Mouse (Mus musculus) brain, embryonic 14.5 days (tissue): ENCODE results near the gene Plpp2.

ENCODE experiments used
- CTCF ChIP-seq: fragments of 200-500 bp; IDR thresholded peaks from 2 replicates; pipeline ENCODE4 v1.5.1; 2012; ENCODE audit warnings: inconsistent platforms, mild to moderate bottlenecking, moderate library complexity, borderline replicate concordance; ENCODE audit not compliant: insufficient read depth, insufficient read length; ENCODE audit errors: extremely low read depth
- POLR2A ChIP-seq: fragments of 200-500 bp; IDR thresholded peaks from 2 replicates; pipeline ENCODE4 v1.6.1; 2012; ENCODE audit warnings: mild to moderate bottlenecking, inconsistent platforms, borderline replicate concordance; ENCODE audit not compliant: poor library complexity, insufficient read depth, insufficient read length, severe bottlenecking; ENCODE audit errors: extremely low read depth

GRCm38 (mm10) chr10:79530721-79531120, 2.9 kb downstream of the Plpp2 start:
- TF ChIP-seq POLR2A (no peak), CTCF (no peak)
